Mouse (Mus musculus) retina, postnatal 1 day (tissue): ENCODE results near the gene Fam110c.
"Not testable (repeated sequence)": the region's sequence is repeated elsewhere in the genome, so short reads cannot be mapped to it uniquely, and the experiment has no call there.

ENCODE experiments used
- DNase-seq: peaks from one replicate; pipeline ENCODE4 v3.0.0-alpha.2; 2012

Fam110c gene

GRCm38 (mm10) chr12:31073412-31074354 lies at the start of gene Fam110c:
TSS of gene Fam110c (plus strand) at chr12:31073861.
- peak; percentile 47 for DNase-seq

DNA sequence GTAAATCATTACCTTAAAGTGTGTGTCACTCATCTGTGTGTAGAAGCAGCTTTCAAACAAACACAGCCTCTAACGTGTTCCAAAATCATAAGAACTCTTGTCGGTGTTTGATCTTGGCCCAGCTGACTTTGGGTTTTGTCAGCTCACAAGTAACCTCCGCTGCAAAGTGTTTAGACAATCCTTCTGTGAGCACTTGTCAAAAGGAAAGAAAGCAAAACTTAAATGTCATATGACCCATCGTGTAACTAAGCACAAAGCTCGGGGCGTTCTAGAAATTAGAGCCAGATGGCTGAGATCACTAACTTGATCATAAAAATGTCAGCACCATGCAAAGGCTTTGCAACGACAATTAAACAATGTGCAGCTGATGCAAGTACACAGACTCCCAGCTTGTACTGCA lies 47.2 kb upstream of the Fam110c start:
- DNase-seq: no peak

GRCm38 (mm10) chr12:31052066-31052465 lies 21.6 kb upstream of the Fam110c start:
- DNase-seq: no peak

- no peak for DNase-seq
These were observed 17.3 kb upstream of the Fam110c start for GRCm38 (mm10) chr12:31056291-31056864.

DNA sequence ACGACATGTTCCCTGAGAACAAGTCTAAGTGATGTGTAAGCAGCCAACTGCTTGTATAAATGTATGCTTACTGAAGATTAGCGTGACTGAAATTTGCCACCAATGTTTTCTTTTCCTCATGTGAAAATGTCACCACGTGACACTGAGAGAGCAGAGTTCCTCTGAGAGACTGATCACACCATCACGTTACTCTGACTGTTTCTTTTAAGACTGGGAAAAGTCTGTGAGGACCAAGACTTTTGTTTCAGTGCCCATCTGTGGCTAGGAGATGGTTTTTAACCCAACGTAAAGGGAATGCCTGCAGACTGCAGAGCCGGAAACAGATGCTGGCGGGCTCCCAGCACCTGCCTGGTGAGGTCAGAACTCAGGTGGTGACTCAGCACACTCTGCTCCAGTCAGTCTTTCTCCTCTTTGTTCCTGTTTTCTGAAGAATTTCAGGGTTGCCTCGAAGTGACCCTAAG lies 14.2 kb upstream of the Fam110c start:
- no peak for DNase-seq

- peak; percentile 39 for DNase-seq
These were observed 13.4 kb upstream of the Fam110c start for GRCm38 (mm10) chr12:31060245-31060644.

DNA sequence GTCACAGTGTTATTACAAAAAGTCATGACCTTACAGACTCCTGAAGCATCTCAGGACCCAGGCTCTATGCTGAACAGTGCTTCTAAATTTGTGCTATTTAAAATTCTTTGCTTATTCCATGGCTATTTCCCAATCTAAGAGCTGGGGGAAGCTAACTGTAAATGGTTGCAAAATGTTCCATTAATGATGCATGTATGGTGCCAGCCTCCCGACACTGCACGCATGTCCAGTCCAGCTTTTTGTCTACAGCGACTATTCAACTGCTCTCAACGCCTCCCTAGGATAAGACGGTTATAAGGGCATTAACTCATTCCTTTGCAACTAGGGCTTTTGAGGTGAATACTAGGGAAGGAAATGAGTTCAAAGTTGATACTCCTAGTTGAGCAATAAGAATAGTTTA lies 2.4 kb upstream of the Fam110c start:
- no peak for DNase-seq

GRCm38 (mm10) chr12:31074355-31074786 lies 710 bp downstream of the Fam110c start:
- DNase-seq: not testable (repeated sequence)

- DNase-seq: peak; percentile 47
These were observed 1.3 kb downstream of the Fam110c start for GRCm38 (mm10) chr12:31074839-31075538.

DNA sequence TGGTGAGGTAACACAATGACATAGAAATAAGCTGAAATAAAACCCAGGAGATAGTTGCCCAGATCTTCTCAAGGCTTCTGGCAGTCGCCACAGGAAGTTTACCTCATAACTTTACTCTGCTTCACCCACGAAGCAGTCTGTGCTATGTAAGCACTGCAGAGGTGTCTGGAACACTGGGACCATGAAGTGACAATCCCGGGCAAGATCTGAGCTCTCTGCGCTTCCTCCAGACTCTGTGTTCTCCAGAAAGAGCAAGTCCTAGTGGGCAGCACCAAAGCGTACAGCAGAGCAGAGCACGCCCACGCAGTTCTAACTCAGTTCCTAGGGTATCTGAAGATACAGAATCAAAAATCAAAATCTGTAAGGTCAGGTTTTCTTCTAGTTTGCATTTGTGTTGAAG lies 3.4 kb downstream of the Fam110c start:
- no peak for DNase-seq

DNA sequence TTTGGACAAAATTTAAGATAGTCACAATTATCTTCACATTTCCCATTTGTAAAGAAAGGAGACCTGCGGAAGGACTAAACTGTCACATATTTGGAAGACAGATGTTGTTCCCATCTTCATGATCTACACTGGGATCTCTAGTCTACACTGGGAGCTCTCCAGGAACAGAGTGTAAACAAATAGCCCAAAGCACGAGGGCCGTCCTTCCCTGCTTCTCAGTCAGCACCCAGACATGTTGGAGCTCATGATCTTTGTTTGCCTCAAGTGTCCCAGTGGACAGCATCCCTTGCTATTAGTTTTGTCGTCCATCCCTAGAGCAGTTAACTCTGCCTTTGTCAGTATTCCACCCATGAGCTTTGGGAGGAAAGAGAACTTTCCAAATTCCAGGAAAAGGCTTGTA lies 4.4 kb downstream of the Fam110c start:
- DNase-seq: no peak

DNA sequence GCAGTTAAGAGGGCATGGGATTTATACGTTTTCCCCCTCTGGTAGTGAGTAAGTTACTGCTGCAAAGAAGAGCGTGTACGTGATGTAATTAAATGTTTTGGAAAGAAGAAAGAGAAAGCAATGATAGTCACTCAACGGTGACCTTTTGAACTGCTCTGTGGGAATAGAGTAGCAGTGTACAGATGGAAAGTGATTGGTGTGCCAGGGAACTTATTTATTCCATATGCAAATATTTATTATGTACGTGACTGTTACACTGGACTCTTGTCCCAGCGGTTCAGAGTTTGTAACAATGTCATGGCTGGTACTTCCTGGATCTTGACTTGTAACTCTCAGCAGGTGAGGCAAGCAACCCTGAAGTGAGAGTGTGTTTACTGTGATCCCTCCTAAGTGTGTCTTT lies 6.7 kb downstream of the Fam110c start:
- no peak for DNase-seq

DNA sequence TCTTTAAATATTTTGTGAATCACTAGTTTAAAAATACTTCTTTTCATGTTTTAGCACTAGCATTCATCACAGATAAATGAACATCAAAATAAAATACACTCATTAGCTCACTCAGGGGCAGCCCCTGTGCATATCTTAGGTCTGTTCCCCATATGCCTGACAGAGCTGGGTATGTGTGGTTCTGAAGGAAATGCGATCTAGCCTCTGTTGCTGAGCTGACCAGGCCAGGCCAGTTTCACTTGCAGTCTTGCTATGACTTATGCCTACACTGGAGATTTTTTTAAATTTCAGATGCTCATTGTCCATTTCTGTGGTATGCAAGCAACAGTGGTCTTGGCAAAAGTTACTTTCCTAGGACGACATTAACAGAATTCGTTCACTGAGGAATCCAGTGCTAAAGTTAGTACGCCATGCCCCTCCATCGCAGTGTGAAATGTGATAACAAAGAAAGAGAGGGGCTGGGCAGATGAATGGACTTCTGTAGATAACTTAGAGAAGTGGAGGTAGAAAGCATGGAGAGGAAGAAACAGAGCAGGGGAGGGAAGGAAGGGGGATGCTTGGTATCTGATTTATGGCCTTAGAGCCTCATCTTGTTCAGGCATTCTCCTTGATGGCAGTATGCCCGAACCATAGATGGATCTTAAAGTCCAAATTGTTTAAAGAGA lies 7.4 kb downstream of the Fam110c start:
- DNase-seq: no peak

GRCm38 (mm10) chr12:31083007-31083406 lies 9.3 kb downstream of the Fam110c start:
- no peak for DNase-seq

DNA sequence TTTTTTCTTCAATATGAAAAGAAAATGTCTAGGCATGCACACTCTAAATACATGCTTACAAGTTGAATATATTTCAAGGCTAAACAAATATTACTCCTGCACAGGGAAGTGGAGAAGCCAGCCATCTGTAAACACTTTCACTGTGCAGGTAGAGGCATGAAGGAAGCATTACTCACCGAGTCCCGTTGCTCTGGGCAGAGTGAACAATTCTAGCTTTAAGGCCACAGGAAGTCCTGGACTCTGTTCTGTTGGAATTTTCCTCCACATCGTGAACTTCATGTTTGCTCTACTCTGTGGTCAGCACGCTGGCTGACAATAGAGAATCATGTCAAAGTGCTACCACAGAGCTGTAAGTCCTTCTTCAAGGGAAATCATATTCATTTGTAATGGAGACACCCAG lies 9.7 kb downstream of the Fam110c start:
- no peak for DNase-seq

- DNase-seq: no peak
These were observed 13.4 kb downstream of the Fam110c start for GRCm38 (mm10) chr12:31087060-31087459.

DNA sequence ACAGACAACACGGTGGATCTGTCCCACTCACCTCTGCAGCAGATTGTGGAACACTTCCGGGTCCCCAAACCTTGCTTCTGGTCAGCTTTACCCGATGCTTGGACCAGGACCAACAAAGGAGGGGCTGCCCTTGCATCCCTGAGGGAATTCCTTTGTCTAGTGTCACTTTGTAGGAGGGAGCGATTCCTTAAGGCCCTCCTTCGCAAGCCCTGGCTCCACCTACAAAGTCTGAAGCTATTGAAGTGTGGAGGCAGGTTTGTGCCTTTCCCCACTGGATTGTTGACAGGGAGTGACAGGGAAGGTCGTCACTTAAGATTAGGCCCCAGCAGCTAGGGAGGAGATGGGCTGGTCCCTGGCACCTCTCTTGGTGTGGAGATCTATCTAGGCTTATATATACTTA lies 16.7 kb downstream of the Fam110c start:
- DNase-seq: no peak

GRCm38 (mm10) chr12:31090882-31091640 lies 17.4 kb downstream of the Fam110c start:
- DNase-seq: no peak

DNA sequence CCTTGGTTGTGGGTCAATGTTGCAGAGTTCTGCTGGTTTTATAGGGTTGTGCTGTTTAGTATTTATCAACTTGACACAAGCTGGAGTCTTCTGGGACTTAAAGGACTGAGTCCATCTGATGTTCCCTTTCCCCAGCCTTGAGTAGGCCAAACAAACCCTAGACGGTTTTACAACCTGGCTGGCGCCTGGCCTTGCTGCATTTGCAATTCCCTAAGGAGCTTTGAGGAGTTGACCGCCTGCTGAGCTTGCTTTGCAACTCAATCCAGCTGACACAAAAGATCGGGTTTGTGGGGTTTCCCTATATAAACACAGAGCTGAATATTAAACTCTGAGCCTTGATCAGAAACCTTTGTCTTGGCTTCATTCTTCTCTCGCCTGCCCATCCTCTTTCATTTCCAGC lies 18.8 kb downstream of the Fam110c start:
- DNase-seq: no peak

DNA sequence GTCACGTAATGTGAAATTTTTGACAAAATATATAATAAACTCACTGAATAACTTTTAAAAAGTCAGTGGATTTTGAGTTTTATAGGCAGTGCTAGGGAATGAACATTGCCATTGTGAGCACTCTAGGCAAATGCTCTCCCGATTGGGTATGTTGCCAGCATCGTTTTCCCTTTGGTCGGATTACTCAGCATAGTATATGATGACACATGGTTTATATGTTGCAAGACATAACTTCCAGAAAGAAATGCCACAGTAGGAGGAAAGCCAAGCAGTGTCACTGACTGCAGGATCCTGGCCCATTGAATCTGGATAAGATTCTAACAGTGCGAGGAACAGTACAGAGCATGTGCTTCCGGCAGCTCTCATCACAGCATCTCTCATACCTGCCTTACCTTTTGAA lies 23.5 kb downstream of the Fam110c start:
- no peak for DNase-seq

DNA sequence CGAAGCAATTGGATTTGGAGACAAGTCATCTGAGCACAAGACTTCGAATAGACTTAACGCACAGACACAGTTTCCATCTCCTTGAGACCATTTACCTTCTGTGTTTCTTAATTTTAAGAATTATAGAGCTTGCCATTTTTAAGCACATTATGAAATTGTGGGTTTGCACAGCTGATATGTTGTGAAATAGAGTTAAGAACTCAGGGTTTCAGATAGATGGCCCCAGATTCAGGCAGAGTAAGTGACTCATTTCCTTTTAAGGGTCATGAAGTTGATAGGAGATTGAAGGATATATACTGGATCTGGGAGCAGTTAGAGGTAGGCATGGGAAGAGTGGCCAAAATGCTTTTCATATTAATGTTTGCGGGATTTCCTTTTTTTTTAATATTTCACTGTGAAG lies 27.5 kb downstream of the Fam110c start:
- no peak for DNase-seq

DNA sequence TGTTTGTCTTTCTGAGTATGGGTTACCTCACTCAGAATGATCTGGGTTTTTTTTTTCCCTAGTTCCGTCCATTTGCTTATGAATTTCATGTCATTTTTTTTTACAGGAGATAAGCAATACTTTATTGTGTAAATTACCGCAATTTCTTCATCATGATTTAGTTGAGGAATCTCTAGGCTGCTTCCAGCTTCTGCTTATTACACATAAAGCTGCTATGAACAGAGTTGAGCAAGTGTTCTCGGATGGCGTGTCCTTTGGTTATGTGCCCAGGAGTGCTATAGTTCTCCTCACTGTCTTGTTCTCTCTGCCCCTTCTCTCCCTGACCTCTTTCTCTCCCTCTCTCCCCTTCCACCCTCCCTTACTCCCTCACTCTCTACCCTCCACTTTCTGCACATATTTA lies 28.2 kb downstream of the Fam110c start:
- no peak for DNase-seq
